Mouse (Mus musculus): ENCODE data around the gene Zbtb38.

DNA sequence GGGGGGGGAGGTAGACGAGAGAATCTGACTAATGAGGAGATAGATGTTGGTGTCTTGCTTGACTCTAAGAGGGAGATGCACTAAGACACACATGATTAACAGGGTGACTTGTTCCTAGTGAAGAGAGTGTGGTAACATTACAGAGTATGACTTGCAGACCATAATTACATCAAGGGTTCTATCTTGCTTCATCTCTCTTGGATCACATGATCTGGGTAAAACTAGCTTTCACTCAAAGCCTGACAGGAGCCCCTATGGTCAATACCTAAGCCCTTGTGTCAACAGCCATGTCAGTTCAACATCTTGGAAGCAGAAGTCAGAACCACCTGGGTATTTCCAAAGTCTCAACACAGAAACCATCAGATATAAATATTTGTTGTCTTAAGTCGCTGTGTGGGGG lies 39.9 kb upstream of the Zbtb38 start:
- TF ChIP-seq CTCF (IDR thresholded peaks at IDR 0.05; ENCODE audit: low read depth, low read length), result no peak
- no peak for TF ChIP-seq EP300 (IDR thresholded peaks at IDR 0.05; ENCODE audit: insufficient read depth, low read depth, low read length)
- TF ChIP-seq POLR2A (IDR thresholded peaks at IDR 0.05; ENCODE audit: insufficient read depth, low read length), result no peak

Data from ES-Bruce4 (cell line).